Mouse (Mus musculus) frontal cortex, adult 2 months (tissue): ENCODE measurements at regions not wholly inside any gene's neighbourhood (a gene's known extent, or its start where the extent isn't known, plus 50 kb on each side); places are given as distances from the start of the nearest gene placed in this dataset.
A peak's percentile ranks its signal among the peaks of the same experiment; 100 is the strongest.

Experiments used
- DNase-seq, 2 experiments: peaks; one replicate each; pipeline ENCODE4 v3.0.0; 2022; ENCODE audit warnings: low spot score in 1 of 2; ENCODE audit errors: extremely low spot score in 1 of 2

- DNase-seq = peak in 1 of 2 experiments; percentile 0
These were observed 112.0 kb upstream of the Btbd35f4 start for GRCm38 (mm10) chrX:4688291-4688690.
